ENCODE assay signal across 8 mouse cellular contexts in genomic region chr10:81232580-81233225, GRCm38 (mm10). TPM values are rescaled to one million over a fixed set of nuclear protein-coding genes. Genes with fewer than 3 reads are reported as not detected.
DNase-seq lines count a peak whose midpoint lies in the region; ATAC-seq and TF ChIP-seq lines count a peak whose summit lies in the region.

Gene Zfr2 (plus strand): TSS chr10:81233155.

- in situ Hi-C loops in ES-E14 (cut with MboI; ENCODE audit: low sequenced_read_pairs in 2 of 2, unreplicated experiment in 2 of 2): no loop called here

- peak; percentile 62 for ATAC-seq in forebrain, embryonic 15.5 days (replicated peaks)
- ATAC-seq in neutrophil, adult 5-6 weeks (ENCODE audit: extremely low read depth, insufficient number of reproducible peaks, low FRiP score, poor library complexity, severe bottlenecking): peak; percentile 81

- intact Hi-C loops in heart, postnatal 25 days (cut with DNase I): no loop called here

- H3K4me2 ChIP-seq in forebrain, embryonic 15.5 days (replicated peaks): peak within 1 kb of the TSS; percentile 59

- 8% methylated on average over 29 of the region's 29 CpGs for WGBS in forebrain, embryonic 15.5 days
- WGBS in lung, adult 2 months: 7% methylated on average over 27 of the region's 29 CpGs

- no peaks in the 10 kb centered on the region for H3K27me3 ChIP-seq in forebrain, embryonic 15.5 days

- H3K36me3 ChIP-seq in ES-E14 (ENCODE audit: control insufficient read depth, insufficient read depth, low read length, poor library complexity, severe bottlenecking): no peaks in the 10 kb centered on the region
- no peaks in the 10 kb centered on the region for H3K36me3 ChIP-seq in forebrain, embryonic 15.5 days

- H3K27ac ChIP-seq in ES-E14 (ENCODE audit: insufficient read depth, low read depth, low read length, poor library complexity, severe bottlenecking): peak within 1 kb of the TSS; percentile 51; the same call in 1 of the 2 replicates
- peak within 1 kb of the TSS; percentile 33; the same call in 1 of the 2 replicates for H3K27ac ChIP-seq in forebrain, embryonic 15.5 days (replicated peaks)

- H3K9me3 ChIP-seq in ES-E14 (ENCODE audit: control insufficient read depth, insufficient read depth, low read depth, low read length): no peaks in the 10 kb centered on the region
- no peaks in the 10 kb centered on the region for H3K9me3 ChIP-seq in forebrain, embryonic 15.5 days

- DNase-seq in ES-E14 (ENCODE audit: low read depth, low spot score): peak; percentile 91
- DNase-seq in cerebellum, adult 11-12 months: peak; percentile 96
- peak; percentile 75 for DNase-seq in heart, postnatal 25 days (ENCODE audit: low spot score)
- peak; percentile 90 to 92 for DNase-seq in layer of hippocampus, adult 18-20 months (ENCODE audit: low spot score in 2 of 2)
- peak; percentile 89 for DNase-seq in lung, adult 2 months
- DNase-seq in thymus, adult 18-20 months: peak; percentile 72 to 85

- peak; percentile 83; the same call in 1 of the 2 replicates for TF ChIP-seq POLR2A in lung, adult 2 months (IDR thresholded peaks at IDR 0.05; ENCODE audit: borderline replicate concordance, extremely low read depth, low read depth, low read length)

- peaks cover 4 to 24% of the 10 kb centered on the region in 2 experiments; a peak in 3 of 4 replicates for H3K4me1 ChIP-seq in ES-E14 (ENCODE audit: control insufficient read depth in 2 of 2, insufficient read depth in 2 of 2, low read length in 2 of 2, poor library complexity in 1 of 2)
- peaks cover 44% of the 10 kb centered on the region for H3K4me1 ChIP-seq in forebrain, embryonic 15.5 days
- H3K4me1 ChIP-seq in lung, adult 2 months (ENCODE audit: control insufficient read depth, insufficient read depth, low read length): 0 out of 2 replicates have a peak, but pooled peaks cover 2% of the 10 kb centered on the region

- TF ChIP-seq CTCF in lung, adult 2 months (IDR thresholded peaks at IDR 0.05; ENCODE audit: insufficient read depth, low read length): no peak

- H3K9ac ChIP-seq in ES-E14 (ENCODE audit: insufficient read depth, low read depth, low read length, poor library complexity, severe bottlenecking): peak within 1 kb of the TSS; percentile 78
- peak within 1 kb of the TSS; percentile 71 for H3K9ac ChIP-seq in forebrain, embryonic 15.5 days (replicated peaks)

- H3K4me3 ChIP-seq in ES-E14 (ENCODE audit: insufficient read depth in 1 of 2, low read depth in 1 of 2, low read length in 2 of 2, poor library complexity in 1 of 2, severe bottlenecking in 1 of 2): peak within 1 kb of the TSS; percentile 88 to 96
- peak within 1 kb of the TSS; percentile 70 for H3K4me3 ChIP-seq in forebrain, embryonic 15.5 days
- H3K4me3 ChIP-seq in lung, adult 2 months (replicated peaks; ENCODE audit: extremely low read depth, low read depth, low read length): peak within 1 kb of the TSS; percentile 66

TF ChIP-seq in ES-E14, 5 proteins besides CTCF, POLR2A, EP300 and RAD21:
- no peak for TF ChIP-seq ZNF384 (IDR thresholded peaks at IDR 0.05; ENCODE audit: low read depth, low read length)
- no peak for TF ChIP-seq CHD2 (IDR thresholded peaks at IDR 0.05; ENCODE audit: low read depth, low read length)
- TF ChIP-seq ZC3H11A (IDR thresholded peaks at IDR 0.05; ENCODE audit: borderline replicate concordance, low read depth, low read length): no peak
- no peak for TF ChIP-seq MAFK (IDR thresholded peaks at IDR 0.05; ENCODE audit: insufficient read depth, low read depth, low read length)
- no peak for TF ChIP-seq HCFC1 (IDR thresholded peaks at IDR 0.05; ENCODE audit: borderline replicate concordance, insufficient read depth, low read length)
TF ChIP-seq in ES-E14: peak in this region for 0.

RNA-seq across cellular contexts. Expression of gene Zfr2, which starts in this region (rescaled TPM):
- 0.67 and 4.7 TPM in 2 replicates for total RNA-seq in ES-E14 (2012; rRNA removed)
- polyA plus RNA-seq in forebrain, embryonic 15.5 days (2015; fragmentation: Nextera tagmentation; extraction: Ambion mirVana): 19.5 and 21.2 TPM in 2 replicates
- 1 to 10 TPM; 2.2 to 2.8 TPM for total RNA-seq in heart, postnatal 25 days (2021)
- 10 to 100 TPM; 57.6 to 63.6 TPM for total RNA-seq in layer of hippocampus, adult 18-20 months (2021)
- polyA plus RNA-seq in lung, adult 2 months (2012; rRNA removed): 8.9 and 10.0 TPM in 2 replicates
- 1.5 and 1.6 TPM in 2 replicates for total RNA-seq in neutrophil, adult 5-6 weeks (2017)

Comparison
In these comparisons a context has a peak if more than half of its experiments do, and no peak if none do; other contexts are left out.
1. Peak in every context shown above with its lines: DNase-seq, ATAC-seq, H3K4me3 ChIP-seq and H3K27ac ChIP-seq.
2. RNA of gene Zfr2 (total RNA-seq): 57.6 to 63.6 TPM in layer of hippocampus, adult 18-20 months; 2.2 to 2.8 TPM in heart, postnatal 25 days, 1.5 to 1.6 TPM in neutrophil, adult 5-6 weeks and 0.67 to 4.7 TPM in ES-E14; every median in the first group is over 10 times any median in the second.